Mouse (Mus musculus) cerebellum, postnatal 25 days (tissue): ENCODE measurements around the gene Zfp598.
"Not testable (repeated sequence)": the region's sequence is repeated elsewhere in the genome, so short reads cannot be mapped to it uniquely, and the experiment has no call there.

Source experiments
- DNase-seq, 2 experiments: peaks; one replicate each; pipeline ENCODE4 v3.0.0; 2021; ENCODE audit warnings: mixed read lengths in 2 of 2

Zfp598 gene

DNA sequence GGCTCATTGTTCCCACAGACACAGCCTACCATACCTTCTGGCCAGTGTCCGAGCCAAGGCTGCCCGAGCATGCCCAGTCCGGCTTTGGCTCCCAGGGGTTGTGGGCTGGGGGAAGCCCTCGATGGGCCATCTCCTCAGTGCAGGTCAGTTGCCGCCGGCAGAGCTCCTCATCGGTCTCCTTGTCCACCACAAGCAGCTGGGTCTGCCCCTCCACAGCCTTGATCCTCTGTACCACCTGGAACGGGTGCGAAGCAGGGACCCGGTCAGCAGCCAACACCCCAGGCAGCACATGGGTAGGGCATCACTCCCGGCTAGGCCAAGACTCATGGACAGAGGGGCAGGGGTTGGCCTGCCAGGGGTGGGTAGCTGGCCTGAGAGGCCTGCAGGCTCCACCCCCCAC, 22.0 kb upstream of the Zfp598 start:
- peak; percentile 54 to 61 for DNase-seq

DNA sequence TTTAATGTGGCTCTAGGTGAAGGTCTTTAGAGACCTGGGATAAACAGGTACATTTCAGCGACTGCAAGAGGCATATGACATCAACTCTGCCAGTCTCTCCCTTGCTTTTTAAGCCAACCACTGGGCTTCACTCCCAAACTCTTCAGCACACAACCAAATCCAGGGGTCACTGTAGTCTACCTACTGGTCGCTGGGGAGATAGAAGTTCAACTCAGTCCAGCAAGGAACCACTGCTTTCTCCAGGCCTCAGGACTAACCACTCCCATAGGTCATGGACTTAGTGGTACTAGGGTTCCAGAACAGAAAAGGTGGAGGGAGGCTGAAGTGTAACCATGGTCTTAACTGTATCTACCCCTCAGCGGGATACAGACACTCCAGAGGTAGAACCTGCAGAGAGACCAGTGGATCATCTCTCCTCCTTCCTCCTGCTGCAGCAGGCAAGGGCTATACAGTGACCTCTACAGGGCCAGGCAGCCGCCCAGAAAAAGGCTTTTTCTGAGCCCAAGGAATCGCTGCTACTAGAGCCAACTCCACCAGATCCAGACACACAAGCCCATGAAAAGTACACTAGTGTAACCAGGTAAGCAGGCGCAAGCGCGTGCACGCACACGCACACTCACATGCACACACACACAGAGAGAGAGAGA, 20.6 kb upstream of the Zfp598 start:
- DNase-seq: peak; percentile 67 to 68

DNA sequence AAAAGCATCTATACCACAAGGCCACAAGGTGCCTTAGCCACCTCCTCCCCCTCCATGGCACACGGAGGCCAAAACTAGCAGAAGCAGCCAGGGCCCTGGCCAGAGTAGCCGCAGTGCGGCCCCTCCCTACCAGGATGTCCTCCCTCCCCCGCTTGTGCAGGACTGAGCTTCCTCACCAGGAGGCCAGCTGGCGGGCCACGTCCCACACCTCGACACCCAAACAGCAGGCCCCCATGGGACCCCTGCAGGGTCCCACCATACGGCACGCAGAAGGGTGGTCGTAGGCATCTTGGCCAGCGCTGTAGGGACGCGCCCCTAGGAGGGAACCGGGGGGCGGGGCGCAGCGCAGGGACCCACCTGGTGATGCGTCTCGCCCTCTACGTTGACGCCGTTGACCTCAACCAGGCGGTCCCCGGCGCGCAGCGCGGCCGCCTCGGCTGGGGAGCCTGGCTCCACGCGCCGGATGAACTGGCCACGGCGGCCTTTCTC, 19.9 kb upstream of the Zfp598 start:
- peak; percentile 81 to 82 for DNase-seq

DNA sequence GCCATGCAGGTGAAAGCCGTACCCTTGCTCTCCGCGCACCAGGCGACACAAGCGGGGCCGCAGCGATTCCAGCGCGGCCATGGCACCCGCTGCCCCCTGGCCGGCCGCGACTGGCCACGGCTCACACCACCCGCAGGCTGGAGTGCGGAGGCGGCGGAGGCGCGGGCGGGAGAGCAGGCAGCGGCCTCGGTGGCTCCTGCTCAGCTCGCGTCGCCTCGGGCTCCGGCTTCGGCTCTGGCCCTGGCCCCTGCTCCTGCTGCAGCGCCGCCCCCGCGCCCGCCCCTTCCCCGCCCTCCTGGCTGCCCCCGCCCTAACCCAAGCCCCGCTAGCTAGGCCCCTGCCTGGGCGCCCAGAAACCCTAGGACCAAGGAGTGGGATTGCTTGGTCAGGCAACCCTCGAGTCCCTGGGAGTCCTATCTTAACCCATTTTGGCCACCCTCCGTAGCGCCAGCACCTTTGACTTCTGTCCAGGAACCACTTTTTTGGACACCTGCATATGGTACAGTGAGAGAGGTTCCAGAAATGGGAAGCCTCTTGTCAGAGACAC, 19.3 kb upstream of the Zfp598 start, which contains the start of gene Slc9a3r2:
TSS of gene Slc9a3r2 (minus strand) at position 258 of the 547 bp plus-strand sequence.
- peak; percentile 87 to 88 for DNase-seq

DNA sequence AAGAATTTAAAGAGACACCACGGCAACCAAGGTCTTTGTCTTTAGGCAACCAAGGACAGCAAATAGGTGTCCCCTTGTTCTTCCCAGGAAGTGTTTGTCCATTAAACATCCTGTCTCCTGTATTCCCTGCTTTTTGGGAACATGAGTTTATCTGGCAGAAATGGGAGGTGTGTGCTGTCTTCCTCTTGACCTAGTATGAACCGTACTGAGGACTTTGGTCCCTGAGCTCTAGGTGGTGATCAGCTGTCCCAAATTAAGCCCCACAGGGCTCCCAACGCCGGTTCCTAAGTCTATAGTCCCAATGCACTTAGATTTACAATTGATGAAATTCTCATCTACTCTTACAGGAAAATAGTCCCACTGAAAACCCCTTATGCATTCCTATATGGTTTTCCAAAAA, 18.7 kb upstream of the Zfp598 start:
- no peak for DNase-seq

DNA sequence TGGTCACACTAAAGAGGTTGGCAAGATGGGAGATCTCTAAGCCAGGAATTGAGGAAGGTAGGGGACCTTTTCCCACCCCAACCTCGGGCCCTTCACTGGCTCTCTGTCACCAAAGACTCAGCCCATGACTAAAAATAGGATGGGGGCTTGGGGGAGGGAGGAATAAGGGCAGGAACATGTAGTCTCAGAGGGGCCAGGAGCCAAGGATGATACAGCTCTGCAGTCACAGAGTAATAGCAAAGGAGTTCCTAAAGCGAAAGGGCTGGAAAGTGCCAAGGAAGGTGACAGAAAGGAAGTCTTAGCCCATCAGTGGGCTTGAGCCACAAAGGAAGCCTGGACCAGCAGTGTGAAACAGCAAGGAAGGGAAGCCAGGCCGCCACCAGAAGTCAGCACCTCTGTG, 17.7 kb upstream of the Zfp598 start:
- no peak for DNase-seq

DNA sequence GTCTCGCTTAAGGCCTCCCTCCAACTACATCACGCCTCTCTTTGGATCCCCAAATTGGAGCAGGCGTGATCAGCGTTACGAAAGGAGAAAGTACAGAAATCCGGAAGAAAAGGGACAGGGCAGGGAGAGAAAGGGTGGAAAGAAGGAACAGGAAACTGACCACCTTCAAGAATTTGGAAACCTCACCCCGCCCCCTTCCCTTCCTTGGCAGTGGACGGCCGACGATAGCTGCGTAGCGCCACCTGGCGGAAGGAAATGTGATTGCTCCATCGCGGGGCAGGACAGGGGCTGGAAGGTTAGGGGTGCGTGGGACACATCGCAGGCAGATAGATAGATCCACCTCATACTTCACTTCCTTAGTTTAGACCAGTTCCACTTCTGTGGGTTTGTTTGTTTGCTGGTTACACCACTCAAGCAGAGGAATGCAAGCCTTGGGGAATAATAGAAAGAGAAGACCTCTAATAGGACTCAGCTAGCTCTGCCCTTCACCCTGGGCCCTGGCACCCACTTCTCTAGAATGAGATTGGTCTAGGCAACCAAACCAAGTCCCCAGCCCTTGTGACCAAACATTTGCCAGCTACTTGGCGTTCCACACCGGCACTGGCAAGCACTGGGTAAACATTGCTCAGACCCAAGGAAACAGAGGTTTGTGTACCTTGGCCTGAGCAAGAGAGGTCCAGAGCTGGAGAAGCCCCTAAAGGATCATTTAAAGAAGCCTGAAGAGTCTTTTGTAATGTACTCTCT, 15.3 kb upstream of the Zfp598 start:
- DNase-seq: peak; percentile 82 to 89

DNA sequence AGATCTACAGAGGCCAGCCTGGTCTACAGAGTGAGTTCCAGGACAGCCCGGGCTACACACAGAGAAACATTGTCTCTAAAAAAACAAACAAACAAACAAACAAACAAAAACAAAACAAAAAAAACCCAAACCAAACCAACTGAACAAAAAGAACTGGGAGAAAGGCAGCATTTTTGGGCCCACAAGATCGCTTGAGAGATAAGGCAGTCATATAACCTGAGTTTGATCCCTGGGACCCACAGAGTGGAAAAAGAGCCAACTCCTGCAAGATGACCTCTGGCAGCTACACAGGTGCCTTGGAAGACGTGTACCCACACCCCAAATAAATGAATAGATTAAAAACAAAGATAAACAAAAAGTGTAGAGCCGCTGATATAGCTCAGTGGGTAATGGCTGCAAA, 14.5 kb upstream of the Zfp598 start:
- DNase-seq: no peak

DNA sequence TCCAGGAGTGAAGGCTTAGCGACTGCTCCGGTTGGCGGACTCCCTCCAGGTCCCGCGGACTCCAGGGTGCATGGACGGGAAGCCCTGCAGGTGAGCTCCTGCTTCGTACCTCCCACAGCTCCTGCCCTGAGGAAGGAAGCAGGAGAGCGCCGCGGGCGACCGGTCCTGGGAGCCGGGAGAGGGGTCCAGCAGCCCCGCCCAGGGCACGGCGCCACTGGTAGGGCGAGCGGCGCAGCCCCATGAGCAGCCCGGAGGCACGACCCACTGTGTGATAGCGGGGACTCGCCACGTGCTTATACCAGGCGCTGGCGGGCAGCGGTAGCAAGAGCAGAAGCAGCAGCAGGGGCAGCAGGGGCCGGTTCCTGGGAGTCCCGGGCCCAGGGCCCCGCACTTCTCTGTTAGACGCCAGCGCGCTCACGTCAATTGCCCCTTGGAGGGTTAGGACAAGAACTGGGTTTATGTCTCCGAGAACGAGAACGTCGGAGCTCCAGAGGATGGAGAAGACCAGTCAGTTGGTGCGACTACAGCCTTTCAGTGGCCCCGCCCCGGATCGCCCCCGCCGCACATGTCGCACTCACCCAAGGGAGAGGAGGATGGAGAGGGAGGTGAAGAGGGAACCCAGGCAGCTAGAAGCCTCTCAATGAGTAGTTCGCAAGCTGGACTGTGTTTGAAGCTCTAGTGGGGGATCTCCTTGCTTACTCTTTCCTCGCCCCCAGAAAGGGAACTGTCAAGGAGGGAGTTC, 11.3 kb upstream of the Zfp598 start, which contains the start of gene Npw:
TSS of gene Npw (minus strand) at position 441 of the 742 bp plus-strand sequence.
- no peak for DNase-seq

DNA sequence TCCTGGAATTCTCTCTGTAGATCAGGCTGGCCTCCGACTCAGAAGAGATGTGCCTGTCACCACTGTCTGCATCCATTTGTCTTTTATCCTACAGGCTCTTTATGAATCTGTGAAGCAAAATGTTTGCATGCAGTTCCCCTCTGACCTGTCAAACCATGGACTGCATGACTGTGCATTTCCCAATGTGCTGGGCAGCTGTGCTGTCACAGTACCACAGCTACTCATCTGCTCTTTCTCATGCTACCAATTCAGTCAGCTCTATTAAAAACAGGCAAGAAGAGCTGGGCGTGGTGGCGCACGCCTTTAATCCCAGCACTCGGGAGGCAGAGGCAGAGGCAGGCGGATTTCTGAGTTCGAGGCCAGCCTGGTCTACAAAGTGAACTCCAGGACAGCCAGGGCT, 2.5 kb upstream of the Zfp598 start:
- DNase-seq: not testable (repeated sequence)

DNA sequence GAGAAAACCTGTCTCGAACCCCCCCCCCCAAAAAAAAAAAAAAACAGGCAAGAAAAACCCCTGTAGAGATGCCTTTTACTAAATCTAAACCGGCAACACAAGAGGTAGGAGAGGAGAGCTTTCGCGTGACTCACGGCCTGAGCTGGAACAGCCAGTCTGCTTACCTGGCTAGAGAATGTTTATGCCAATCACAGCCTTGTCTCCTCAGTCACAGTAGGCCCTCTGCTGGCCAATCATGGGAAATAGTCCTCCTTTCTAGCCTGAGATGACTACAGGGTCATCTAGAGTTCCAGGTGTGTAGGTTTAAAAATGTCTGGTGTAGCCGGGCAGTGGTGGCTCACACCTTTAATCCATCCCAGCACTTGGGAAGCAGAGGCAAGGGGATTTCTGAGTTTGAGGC, 2.1 kb upstream of the Zfp598 start:
- DNase-seq: peak; percentile 75 to 87

DNA sequence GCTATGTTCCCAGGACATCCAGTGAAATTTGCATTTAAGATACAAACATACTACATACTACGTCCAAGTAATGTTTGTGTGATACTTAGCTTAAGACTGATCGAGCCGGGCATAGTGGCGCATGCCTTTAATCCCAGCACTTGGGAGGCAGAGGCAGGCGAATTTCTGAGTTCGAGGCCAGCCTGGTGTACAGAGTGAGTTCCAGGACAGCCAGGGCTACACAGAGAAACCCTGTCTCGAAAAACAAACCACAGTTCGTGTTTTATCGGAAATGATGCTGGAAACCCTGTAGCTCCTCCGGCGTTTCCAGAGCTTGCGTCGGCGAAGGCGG, 308 bp upstream of the Zfp598 start:
- DNase-seq: not testable (repeated sequence)

DNA sequence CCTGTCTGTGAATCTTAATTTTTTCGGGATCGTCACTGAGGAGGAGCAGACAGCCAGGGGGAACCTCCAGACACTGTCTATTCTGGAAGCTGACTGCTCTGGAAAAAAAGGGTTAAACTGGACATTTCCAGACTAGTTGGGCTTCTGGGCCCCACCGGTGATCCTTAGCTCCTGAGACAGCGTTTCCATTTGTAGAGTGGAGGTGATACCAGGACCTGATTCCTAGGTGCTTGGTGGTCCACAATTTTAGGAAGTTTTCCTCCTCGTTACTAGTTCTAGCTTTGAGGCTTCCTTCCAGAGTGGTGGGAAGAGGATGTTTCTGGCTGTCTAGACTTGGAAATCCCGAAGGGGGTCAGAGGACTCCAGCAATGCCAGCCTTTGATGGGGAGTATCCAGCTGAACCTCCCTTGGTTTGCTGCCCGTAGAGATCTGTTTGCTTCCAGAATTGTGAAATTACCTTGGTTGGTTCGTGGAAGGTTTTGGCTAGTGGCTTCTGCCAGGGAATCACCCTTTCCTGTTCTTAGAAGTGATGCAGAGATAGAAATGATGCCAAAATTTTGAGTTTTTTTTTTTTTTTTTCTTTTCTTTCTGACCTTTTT, 858 bp downstream of the Zfp598 start:
- DNase-seq: no peak

DNA sequence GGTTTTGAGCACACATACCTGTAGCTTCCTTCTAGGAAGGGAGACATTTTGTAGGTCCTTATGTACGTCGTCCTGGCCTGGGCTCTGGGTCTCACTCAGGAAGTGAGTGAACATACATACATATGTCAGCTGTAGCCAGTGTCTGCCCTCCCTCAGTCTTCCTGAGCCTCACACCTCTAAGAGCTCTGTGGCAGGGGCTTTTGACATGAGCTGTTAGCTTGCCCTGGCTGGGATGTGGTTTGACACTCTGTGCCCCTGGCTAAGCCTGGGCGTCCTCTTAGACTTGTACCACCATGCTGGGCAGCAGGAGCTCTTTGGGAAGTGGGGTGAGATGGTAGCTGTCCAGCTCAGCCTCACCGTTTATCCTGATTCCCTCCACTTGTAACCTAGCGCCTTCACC, 1.9 kb downstream of the Zfp598 start:
- DNase-seq: no peak

DNA sequence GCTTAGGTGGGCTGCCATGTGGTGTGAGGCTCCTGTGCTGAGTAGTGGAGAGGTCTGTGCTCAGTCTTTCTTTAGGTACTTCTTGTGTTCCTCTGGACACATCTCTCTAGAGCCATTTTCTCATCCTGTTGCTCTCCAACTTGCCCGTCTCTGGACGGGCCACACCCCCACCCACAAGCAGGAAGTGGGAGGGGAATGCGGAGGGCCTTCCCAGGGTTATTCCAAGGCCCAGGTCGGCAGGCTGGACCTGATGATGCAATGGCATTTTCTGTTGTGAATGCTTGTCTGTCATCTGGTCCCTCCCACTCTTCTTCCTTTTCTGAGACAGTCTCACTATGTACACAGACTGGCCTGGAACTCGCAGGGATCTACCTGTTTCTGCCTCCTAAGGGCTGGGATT, 2.7 kb downstream of the Zfp598 start:
- DNase-seq: no peak

DNA sequence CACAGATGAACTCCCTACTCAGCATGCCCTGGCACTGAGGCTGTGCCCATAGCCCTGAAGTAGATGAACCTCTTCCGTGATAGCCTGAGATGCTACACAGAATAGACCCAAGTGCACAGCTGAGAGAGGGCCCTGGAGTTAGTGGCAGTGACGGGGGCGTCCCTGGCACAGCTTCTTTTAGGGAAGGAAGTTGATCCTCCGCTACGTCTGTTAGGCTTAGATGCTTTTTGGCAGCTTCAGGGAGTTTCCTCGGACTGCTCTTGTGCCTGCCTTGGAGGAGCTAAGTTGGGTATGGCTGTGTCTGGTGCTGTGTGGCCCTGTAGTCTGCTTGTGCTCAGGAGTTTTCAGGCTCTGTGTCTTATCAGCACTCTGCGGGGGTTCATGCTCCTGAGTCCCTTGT, 4.8 kb downstream of the Zfp598 start:
- no peak for DNase-seq

DNA sequence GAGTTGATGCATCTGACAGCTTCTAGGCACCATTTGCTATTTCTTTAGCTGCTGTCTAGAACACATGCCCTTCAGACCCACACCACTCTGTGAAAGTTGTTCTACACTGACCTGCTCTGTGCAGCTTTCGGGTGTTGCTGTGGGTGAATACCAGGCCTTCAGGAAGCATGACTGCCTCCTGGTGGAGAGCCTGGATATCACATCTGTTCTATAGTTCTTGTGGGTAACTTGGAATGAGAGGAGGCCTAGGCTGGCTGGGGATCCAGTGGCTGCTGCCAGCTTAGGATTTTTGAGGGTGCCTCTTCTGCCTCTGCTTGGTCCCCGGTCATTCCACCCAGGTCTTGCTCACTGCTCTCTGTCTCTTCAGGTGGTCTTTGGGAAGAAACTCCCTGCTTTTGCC, 6.7 kb downstream of the Zfp598 start:
- DNase-seq: peak; percentile 67 to 82

DNA sequence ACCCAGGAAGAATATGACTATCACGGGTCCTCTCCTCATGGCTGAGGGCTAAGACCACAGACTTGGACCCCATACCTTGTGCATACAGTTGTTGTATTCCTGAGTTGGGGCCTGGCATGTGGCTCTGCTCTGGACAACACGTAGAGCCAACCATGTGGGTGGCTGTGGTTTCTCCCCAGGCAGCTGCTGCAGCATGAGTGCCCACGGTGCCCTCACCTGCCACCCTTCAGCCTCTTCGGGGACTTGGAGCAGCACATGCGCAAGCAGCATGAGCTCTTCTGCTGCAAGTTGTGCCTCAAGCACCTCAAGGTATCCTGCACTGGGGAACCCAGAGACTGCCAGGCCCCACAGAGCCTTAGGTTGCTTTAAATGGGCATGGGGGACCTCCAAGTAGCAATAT, 7.4 kb downstream of the Zfp598 start:
- DNase-seq: no peak

DNA sequence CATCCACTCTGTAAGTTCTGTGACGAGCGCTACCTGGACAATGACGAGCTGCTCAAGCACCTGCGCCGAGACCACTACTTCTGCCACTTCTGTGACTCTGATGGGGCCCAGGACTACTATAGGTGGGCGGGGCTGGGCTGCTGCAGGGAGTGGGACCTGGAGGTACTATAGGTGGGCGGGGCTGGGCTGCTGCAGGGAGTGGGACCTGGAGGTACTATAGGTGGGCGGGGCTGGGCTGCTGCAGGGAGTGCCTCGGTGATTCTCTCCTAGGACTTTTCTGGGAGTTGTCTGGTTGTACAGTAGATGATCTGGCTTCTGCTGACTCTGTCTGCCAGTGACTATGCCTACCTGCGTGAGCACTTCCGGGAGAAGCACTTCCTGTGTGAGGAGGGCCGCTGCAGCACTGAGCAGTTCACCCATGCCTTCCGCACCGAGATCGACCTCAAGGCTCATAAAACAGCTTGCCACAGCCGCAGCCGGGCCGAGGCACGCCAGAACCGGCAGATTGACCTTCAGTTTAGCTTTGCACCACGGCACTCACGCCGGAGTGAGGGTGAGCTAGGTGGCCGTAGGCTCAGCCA, 8.1 kb downstream of the Zfp598 start:
- DNase-seq: no peak

DNA sequence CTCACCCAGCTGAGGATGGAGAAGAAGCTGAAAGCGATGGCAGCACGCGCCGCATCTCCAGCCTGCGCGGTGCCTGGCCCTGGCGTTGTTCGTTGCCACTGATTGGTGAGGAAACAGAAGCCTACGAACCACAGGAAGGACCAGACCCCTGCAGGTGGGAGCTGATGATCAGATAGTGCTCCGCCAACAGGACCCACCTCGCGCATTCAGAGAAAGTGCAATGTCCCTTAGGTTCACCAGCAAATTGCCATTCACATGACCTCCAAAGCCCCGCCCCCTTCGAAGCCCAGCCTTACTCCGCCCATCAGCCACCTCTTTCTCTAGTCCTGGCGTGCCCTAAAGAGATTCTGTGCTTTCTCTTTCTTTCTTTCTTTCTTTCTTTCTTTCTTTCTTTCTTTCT, 17.0 kb downstream of the Zfp598 start:
- peak in 1 of 2 experiments; percentile 51 for DNase-seq

DNA sequence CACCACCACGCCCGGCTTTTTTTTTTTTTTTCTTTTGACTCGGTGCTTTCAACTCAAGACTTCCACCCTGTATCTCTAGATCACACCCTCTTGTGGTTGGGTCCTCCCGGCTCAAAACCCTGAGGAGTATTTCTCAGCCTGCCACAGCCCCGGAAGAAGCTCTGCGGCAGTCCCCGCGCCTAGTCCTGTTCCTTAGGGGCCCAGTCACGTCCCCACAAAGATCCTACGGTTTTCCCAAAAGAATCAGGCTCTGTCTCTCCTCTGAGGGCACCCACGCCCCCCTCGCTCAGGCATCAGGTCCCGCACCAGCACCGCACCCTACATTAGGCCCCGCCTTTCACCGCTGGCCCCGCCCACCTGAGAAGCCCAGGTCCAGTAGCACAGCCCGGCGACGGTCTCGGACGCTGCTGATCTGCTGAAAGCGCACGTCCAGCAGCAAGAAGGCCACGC, 17.7 kb downstream of the Zfp598 start:
- DNase-seq: peak in 1 of 2 experiments; percentile 67

DNA sequence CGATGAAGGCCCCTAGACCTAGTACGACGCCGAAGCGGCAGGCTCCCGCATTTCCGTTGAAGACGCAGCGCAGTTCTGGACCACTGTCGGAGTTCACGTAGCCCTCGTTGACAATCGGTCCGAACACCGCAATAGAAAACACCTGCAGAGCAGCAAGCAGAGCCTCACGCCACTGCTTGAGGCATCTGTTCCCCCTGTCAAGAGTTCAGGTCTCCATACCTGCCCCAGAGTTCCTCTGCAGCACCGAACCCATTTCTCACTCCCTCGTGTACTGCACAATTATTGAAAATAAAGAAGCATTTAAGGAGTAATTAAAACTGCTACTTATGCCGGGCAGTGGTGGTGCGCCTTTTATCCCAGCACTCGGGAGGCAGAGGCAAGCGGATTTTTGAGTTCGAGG, 18.1 kb downstream of the Zfp598 start:
- DNase-seq: no peak
